Mouse (Mus musculus): ENCODE results near the gene Vmn1r139. TPM values are rescaled to one million over a fixed set of nuclear protein-coding genes. Genes with fewer than 3 reads are reported as not detected.
"Not testable (repeated sequence)": the region's sequence is repeated elsewhere in the genome, so short reads cannot be mapped to it uniquely, and the experiment has no call there.

Vmn1r139 gene
- not detected in 2 replicates for polyA plus RNA-seq (2015; fragmentation: Nextera tagmentation; extraction: Ambion mirVana)

- H3K4me2 ChIP-seq (replicated peaks; ENCODE audit: low read depth, low read length); H3K36me3 ChIP-seq (ENCODE audit: insufficient read depth, low read length); ATAC-seq (ENCODE audit: low FRiP score, low TSS enrichment); H3K9ac ChIP-seq (replicated peaks; ENCODE audit: low read length); H3K27me3 ChIP-seq (ENCODE audit: insufficient read depth, low read length); H3K4me3 ChIP-seq (ENCODE audit: low read length); H3K27ac ChIP-seq (ENCODE audit: low read length); H3K4me1 ChIP-seq (ENCODE audit: insufficient read depth, low read length); H3K9me3 ChIP-seq (ENCODE audit: low read length): not testable (repeated sequence)
- WGBS, result no CpG with 5 or more reads among the region's 7 CpGs
Measured at GRCm38 (mm10) chr7:22068757-22069156, at the start of gene Vmn1r139. Vmn1r139 (plus strand) TSS chr7:22069057.

DNA sequence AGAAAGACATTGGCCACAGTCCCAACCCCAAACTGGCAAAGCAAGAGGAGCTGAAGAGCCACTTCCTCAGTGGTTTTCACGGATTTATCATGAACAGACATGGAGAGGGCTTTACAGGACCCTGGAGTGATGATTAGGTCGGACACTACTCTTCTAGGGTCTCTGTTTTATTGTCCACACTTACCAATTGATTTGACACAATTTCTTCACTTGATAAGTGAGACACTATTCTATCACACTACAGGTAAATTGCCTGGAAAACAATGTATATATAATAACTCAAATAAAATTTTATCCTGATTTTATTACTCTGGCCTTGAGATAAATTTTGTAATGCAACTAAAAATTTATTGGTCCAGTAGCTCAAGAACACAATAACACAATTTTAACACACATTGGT lies 40.1 kb upstream of the Vmn1r139 start, which contains the start of gene Vmn1r138:
Gene Vmn1r138 (minus strand): TSS at position 101 of the 400 bp plus-strand sequence.
- not testable (repeated sequence) for H3K27ac ChIP-seq (ENCODE audit: low read length); H3K27me3 ChIP-seq (ENCODE audit: insufficient read depth, low read length); H3K9me3 ChIP-seq (ENCODE audit: low read length); H3K9ac ChIP-seq (replicated peaks; ENCODE audit: low read length); H3K4me2 ChIP-seq (replicated peaks; ENCODE audit: low read depth, low read length); H3K36me3 ChIP-seq (ENCODE audit: insufficient read depth, low read length); H3K4me3 ChIP-seq (ENCODE audit: low read length); ATAC-seq (ENCODE audit: low FRiP score, low TSS enrichment); H3K4me1 ChIP-seq (ENCODE audit: insufficient read depth, low read length)
- WGBS, result no CpG with 5 or more reads among the region's 2 CpGs

DNA sequence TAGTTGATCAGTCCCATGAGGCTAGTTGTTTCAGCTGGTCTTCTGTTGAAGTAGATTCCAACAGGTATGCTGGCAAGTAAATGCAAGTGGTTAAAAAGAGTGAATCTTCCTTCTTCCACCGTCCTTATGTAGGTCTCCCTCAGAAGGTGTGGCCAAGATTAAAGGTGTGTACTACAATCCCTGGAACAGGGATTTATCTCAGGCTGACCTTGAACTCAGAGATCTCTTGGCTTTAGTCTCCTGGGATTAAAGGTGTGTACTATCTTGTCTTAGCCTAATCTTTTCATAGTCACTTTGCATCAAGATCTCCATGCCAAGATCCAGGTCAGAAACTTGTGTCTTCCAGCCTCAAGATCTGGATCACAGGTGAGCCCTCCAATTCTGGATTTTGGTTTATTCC lies 12.7 kb upstream of the Vmn1r139 start, which contains the start of gene Gm6176:
Gene Gm6176 (minus strand): TSS at position 101 of the 400 bp plus-strand sequence.
- not testable (repeated sequence) for H3K27me3 ChIP-seq (ENCODE audit: insufficient read depth, low read length); H3K9me3 ChIP-seq (ENCODE audit: low read length); H3K36me3 ChIP-seq (ENCODE audit: insufficient read depth, low read length); H3K9ac ChIP-seq (replicated peaks; ENCODE audit: low read length); ATAC-seq (ENCODE audit: low FRiP score, low TSS enrichment); H3K4me2 ChIP-seq (replicated peaks; ENCODE audit: low read depth, low read length); H3K4me1 ChIP-seq (ENCODE audit: insufficient read depth, low read length); H3K27ac ChIP-seq (ENCODE audit: low read length); H3K4me3 ChIP-seq (ENCODE audit: low read length)
- WGBS, result no CpG with 5 or more reads among the region's 1 CpGs

DNA sequence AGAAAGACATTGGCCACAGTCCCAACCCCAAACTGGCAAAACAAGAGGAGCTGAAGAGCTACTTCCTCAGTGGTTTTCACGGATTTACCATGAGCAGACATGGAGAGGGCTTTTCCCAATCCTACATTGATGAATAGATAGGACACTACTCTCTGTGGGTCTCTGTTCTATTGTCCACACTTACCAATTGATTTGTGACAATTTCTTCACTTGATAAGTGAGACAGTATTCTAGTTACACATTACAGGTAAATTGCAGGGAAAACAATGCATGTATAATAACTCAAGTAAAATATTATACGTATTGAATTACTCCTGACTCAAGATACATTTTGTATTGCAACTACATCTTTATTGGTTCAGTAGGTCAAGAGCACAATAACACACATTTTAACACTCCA lies 49.3 kb downstream of the Vmn1r139 start, which contains the start of gene Gm16451:
Gene Gm16451 (minus strand): TSS at position 101 of the 400 bp plus-strand sequence.
- not testable (repeated sequence) for H3K9ac ChIP-seq (replicated peaks; ENCODE audit: low read length); H3K4me2 ChIP-seq (replicated peaks; ENCODE audit: low read depth, low read length); H3K27ac ChIP-seq (ENCODE audit: low read length); H3K9me3 ChIP-seq (ENCODE audit: low read length); H3K4me3 ChIP-seq (ENCODE audit: low read length); H3K4me1 ChIP-seq (ENCODE audit: insufficient read depth, low read length); ATAC-seq (ENCODE audit: low FRiP score, low TSS enrichment); H3K27me3 ChIP-seq (ENCODE audit: insufficient read depth, low read length); H3K36me3 ChIP-seq (ENCODE audit: insufficient read depth, low read length)
- WGBS, result no CpG with 5 or more reads among the region's 2 CpGs

DNA sequence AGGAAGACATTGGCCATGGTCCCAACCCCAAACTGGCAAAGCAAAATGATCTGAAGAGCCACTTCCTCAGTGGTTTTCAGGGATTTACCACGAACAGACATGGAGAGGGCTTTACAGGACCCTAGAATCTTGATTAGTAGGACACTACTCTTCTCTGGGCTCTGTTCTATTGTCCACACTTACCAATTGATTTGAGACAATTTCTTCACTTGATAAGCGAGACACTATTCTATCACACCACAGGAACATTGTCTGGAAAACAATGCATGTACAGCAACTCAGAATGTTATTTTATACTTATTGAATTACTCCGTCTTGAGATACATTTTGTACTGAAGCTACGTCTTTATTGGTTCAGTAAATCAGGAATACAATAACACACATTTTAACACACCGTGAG lies 65.8 kb downstream of the Vmn1r139 start, which contains the start of gene Gm10666:
Gene Gm10666 (minus strand): TSS at position 101 of the 400 bp plus-strand sequence.
- not testable (repeated sequence) for H3K27me3 ChIP-seq (ENCODE audit: insufficient read depth, low read length); H3K9me3 ChIP-seq (ENCODE audit: low read length); H3K36me3 ChIP-seq (ENCODE audit: insufficient read depth, low read length); ATAC-seq (ENCODE audit: low FRiP score, low TSS enrichment); H3K4me3 ChIP-seq (ENCODE audit: low read length); H3K4me1 ChIP-seq (ENCODE audit: insufficient read depth, low read length); H3K4me2 ChIP-seq (replicated peaks; ENCODE audit: low read depth, low read length); H3K27ac ChIP-seq (ENCODE audit: low read length); H3K9ac ChIP-seq (replicated peaks; ENCODE audit: low read length)
- no CpG with 5 or more reads among the region's 5 CpGs for WGBS

Other genes starting within 250 kb of the Vmn1r139 start
- gene Vmn1r135, start 236.7 kb upstream of the Vmn1r139 start, polyA plus RNA-seq (2015; fragmentation: Nextera tagmentation; extraction: Ambion mirVana), result not detected in 2 replicates
- gene Gm5725, start 224.8 kb upstream of the Vmn1r139 start, polyA plus RNA-seq (2015; fragmentation: Nextera tagmentation; extraction: Ambion mirVana), result not detected in 2 replicates
- gene Gm5891, start 147.8 kb upstream of the Vmn1r139 start, polyA plus RNA-seq (2015; fragmentation: Nextera tagmentation; extraction: Ambion mirVana), result not detected in 2 replicates
- gene Vmn1r137, start 74.5 kb upstream of the Vmn1r139 start, polyA plus RNA-seq (2015; fragmentation: Nextera tagmentation; extraction: Ambion mirVana), result not detected in 2 replicates
- gene Vmn1r138, start 40.2 kb upstream of the Vmn1r139 start, polyA plus RNA-seq (2015; fragmentation: Nextera tagmentation; extraction: Ambion mirVana), result not detected in 2 replicates
- gene Gm6176, start 12.8 kb upstream of the Vmn1r139 start, polyA plus RNA-seq (2015; fragmentation: Nextera tagmentation; extraction: Ambion mirVana), result not detected in 2 replicates
- not detected in 2 replicates for gene Gm16451, start 49.2 kb downstream of the Vmn1r139 start, polyA plus RNA-seq (2015; fragmentation: Nextera tagmentation; extraction: Ambion mirVana)
- gene Gm10666, start 65.7 kb downstream of the Vmn1r139 start, polyA plus RNA-seq (2015; fragmentation: Nextera tagmentation; extraction: Ambion mirVana), result not detected in 2 replicates
- not detected in 2 replicates for gene Vmn1r142, start 95.0 kb downstream of the Vmn1r139 start, polyA plus RNA-seq (2015; fragmentation: Nextera tagmentation; extraction: Ambion mirVana)
- gene Vmn1r143, start 120.3 kb downstream of the Vmn1r139 start, polyA plus RNA-seq (2015; fragmentation: Nextera tagmentation; extraction: Ambion mirVana), result not detected in 2 replicates
- not detected in 2 replicates for gene Gm8653, start 132.2 kb downstream of the Vmn1r139 start, polyA plus RNA-seq (2015; fragmentation: Nextera tagmentation; extraction: Ambion mirVana)
- not detected in 2 replicates for gene Gm8453, start 160.4 kb downstream of the Vmn1r139 start, polyA plus RNA-seq (2015; fragmentation: Nextera tagmentation; extraction: Ambion mirVana)

All from kidney, embryonic 16.5 days (tissue).